Mouse (Mus musculus) kidney, postnatal 10 days (tissue): Measurements from ENCODE around the gene Dlgap3.
A peak's percentile ranks its signal among the peaks of the same experiment; 100 is the strongest.

Source experiments
- DNase-seq: peaks from one replicate; pipeline ENCODE4 v3.0.0; 2021; ENCODE audit warnings: mixed read lengths

The Dlgap3 gene

DNA sequence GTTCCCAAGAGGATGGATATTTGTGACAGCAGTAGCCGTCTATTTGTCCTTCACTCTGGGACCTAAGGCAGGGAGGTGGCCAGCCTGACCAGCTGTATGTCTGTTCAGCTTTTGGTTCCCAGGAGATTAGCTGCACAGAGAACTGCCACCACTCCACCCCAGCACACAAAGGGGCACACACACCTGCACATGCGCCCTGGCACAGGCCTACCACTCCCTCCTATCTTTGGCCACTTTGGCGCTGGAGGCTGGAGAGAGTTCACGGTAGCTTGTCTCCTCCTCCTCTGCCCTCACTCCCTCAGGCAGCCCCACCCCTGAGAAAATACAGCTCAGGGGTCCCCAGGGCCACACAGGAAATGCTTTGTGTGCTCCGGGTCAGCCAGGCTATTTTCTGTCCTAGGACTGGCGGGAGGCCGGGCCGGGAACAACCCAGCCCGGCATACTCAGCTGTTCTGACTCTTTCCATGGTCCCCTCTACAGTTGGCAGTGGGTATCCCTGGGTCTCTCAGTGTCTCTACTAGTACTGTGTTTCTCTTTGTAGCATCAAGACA is 109.5 kb downstream of the Dlgap3 start:
- peak; percentile 51 for DNase-seq

DNA sequence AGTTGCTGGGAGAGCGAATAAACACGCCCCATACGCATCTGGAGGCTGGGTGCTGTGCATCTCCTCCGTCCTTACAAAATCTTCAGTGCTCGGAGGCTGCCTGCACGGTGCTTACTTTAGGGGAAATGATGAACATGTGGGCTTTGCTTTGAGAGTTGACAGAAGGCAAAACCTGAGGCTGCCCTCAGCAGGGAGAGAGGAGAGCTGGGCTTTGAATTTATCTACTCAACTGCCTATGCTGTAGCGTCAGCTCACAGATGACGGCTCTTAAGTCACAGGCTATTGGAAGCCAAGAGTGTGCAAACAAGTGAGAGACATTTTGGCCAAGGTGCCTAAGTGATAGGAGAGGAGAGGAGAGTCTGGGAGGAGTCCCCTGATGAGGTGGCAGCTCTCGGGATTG is 110.2 kb downstream of the Dlgap3 start:
- no peak for DNase-seq
